Mouse (Mus musculus): ENCODE measurements around the gene Sec23ip. TPM values are rescaled to one million over a fixed set of nuclear protein-coding genes. Genes with fewer than 3 reads are reported as not detected.
"Not testable (repeated sequence)": the region's sequence is repeated elsewhere in the genome, so short reads cannot be mapped to it uniquely, and the experiment has no call there.

Gene Sec23ip
- total RNA-seq (2014; fragmentation: Nextera tagmentation) (41.8 and 44.7 TPM in 2 replicates), total RNA-seq (2017) (37.9 and 43.2 TPM in 2 replicates), polyA plus RNA-seq (2012) (10.1 and 15.5 TPM in 2 replicates)

- ATAC-seq (ENCODE audit: extremely low read depth, insufficient number of reproducible peaks, low FRiP score, poor library complexity, severe bottlenecking): peak; percentile 70
- H3K36me3 ChIP-seq (replicated peaks): peaks cover 31% of the 10 kb centered on the region
- no peaks in the 10 kb centered on the region for H3K9me3 ChIP-seq (replicated peaks)
- no peaks in the 10 kb centered on the region for H3K27me3 ChIP-seq (ENCODE audit: insufficient read depth, low read length)
- H3K4me1 ChIP-seq (ENCODE audit: insufficient read depth, low read depth, low read length): peaks cover 56% of the 10 kb centered on the region
- TF ChIP-seq POLR2AphosphoS5 (IDR thresholded peaks at IDR 0.05; ENCODE audit: insufficient replicate concordance, low read depth, low read length) (no peak), GATA2 (IDR thresholded peaks at IDR 0.05; ENCODE audit: borderline replicate concordance, low read depth, low read length) (no peak), CTCF (IDR thresholded peaks at IDR 0.05; ENCODE audit: low read depth, low read length) (no peak), TAL1 (conservative IDR thresholded peaks at IDR 0.05; ENCODE audit: low read depth, low read length) (no peak), GATA1 (IDR thresholded peaks at IDR 0.05; ENCODE audit: borderline replicate concordance, low read length) (no peak)
- peak; percentile 88 for DNase-seq (ENCODE audit: low spot score)
- peak within 1 kb of the TSS; percentile 89 for H3K4me3 ChIP-seq (ENCODE audit: low read depth, low read length)
These were observed at the start of gene Sec23ip for GRCm38 (mm10) chr7:128744684-128745485. Gene Sec23ip, plus strand, starts transcription at chr7:128744943.

- not testable (repeated sequence) for ATAC-seq (ENCODE audit: extremely low read depth, insufficient number of reproducible peaks, low FRiP score, poor library complexity, severe bottlenecking); H3K27me3 ChIP-seq (ENCODE audit: insufficient read depth, low read length); H3K9me3 ChIP-seq (replicated peaks); DNase-seq (ENCODE audit: low spot score); H3K4me3 ChIP-seq (ENCODE audit: low read depth, low read length)
- Histone ChIP-seq H3K4me1 (ENCODE audit: insufficient read depth, low read depth, low read length) (peaks cover 12% of the 10 kb centered on the region), H3K36me3 (replicated peaks) (peaks cover 89% of the 10 kb centered on the region)
These were observed 44.8 kb upstream of the Sec23ip start for GRCm38 (mm10) chr7:128699959-128700358.

GRCm38 (mm10) chr7:128705735-128706134 lies 39.0 kb upstream of the Sec23ip start:
- Histone ChIP-seq H3K27me3 (ENCODE audit: insufficient read depth, low read length) (no peaks in the 10 kb centered on the region), H3K4me3 (ENCODE audit: low read depth, low read length) (no peak overlapping the region), H3K9me3 (replicated peaks) (no peaks in the 10 kb centered on the region), H3K36me3 (replicated peaks) (peaks cover 95% of the 10 kb centered on the region), H3K4me1 (ENCODE audit: insufficient read depth, low read depth, low read length) (peaks cover 11% of the 10 kb centered on the region)
- TF ChIP-seq CTCF (IDR thresholded peaks at IDR 0.05; ENCODE audit: low read depth, low read length): peak; percentile 99
- TF ChIP-seq TAL1 (conservative IDR thresholded peaks at IDR 0.05; ENCODE audit: low read depth, low read length): no peak
- no peak for TF ChIP-seq GATA2 (IDR thresholded peaks at IDR 0.05; ENCODE audit: borderline replicate concordance, low read depth, low read length)
- ATAC-seq (ENCODE audit: extremely low read depth, insufficient number of reproducible peaks, low FRiP score, poor library complexity, severe bottlenecking) (peak; percentile 57), DNase-seq (ENCODE audit: low spot score) (peak; percentile 47)

GRCm38 (mm10) chr7:128717991-128718390 lies 26.8 kb upstream of the Sec23ip start:
- Histone ChIP-seq H3K4me3 (ENCODE audit: low read depth, low read length) (no peak overlapping the region), H3K9me3 (replicated peaks) (no peaks in the 10 kb centered on the region), H3K27me3 (ENCODE audit: insufficient read depth, low read length) (no peaks in the 10 kb centered on the region), H3K36me3 (replicated peaks) (peaks cover 94% of the 10 kb centered on the region), H3K4me1 (ENCODE audit: insufficient read depth, low read depth, low read length) (no peaks in the 10 kb centered on the region)
- no peak for DNase-seq (ENCODE audit: low spot score)
- ATAC-seq (ENCODE audit: extremely low read depth, insufficient number of reproducible peaks, low FRiP score, poor library complexity, severe bottlenecking): no peak
- TF ChIP-seq POLR2AphosphoS5 (IDR thresholded peaks at IDR 0.05; ENCODE audit: insufficient replicate concordance, low read depth, low read length): no peak
- TF ChIP-seq GATA1 (IDR thresholded peaks at IDR 0.05; ENCODE audit: borderline replicate concordance, low read length): no peak
- no peak for TF ChIP-seq TAL1 (conservative IDR thresholded peaks at IDR 0.05; ENCODE audit: low read depth, low read length)
- TF ChIP-seq GATA2 (IDR thresholded peaks at IDR 0.05; ENCODE audit: borderline replicate concordance, low read depth, low read length): no peak
- TF ChIP-seq CTCF (IDR thresholded peaks at IDR 0.05; ENCODE audit: low read depth, low read length): no peak

GRCm38 (mm10) chr7:128724761-128725160 lies 20.0 kb upstream of the Sec23ip start:
- Histone ChIP-seq H3K4me3 (ENCODE audit: low read depth, low read length) (no peak overlapping the region), H3K27me3 (ENCODE audit: insufficient read depth, low read length) (no peaks in the 10 kb centered on the region), H3K4me1 (ENCODE audit: insufficient read depth, low read depth, low read length) (peaks cover 36% of the 10 kb centered on the region), H3K36me3 (replicated peaks) (peaks cover 80% of the 10 kb centered on the region), H3K9me3 (replicated peaks) (no peaks in the 10 kb centered on the region)
- peak; percentile 67 for DNase-seq (ENCODE audit: low spot score)
- no peak for TF ChIP-seq POLR2AphosphoS5 (IDR thresholded peaks at IDR 0.05; ENCODE audit: insufficient replicate concordance, low read depth, low read length)
- TF ChIP-seq CTCF (IDR thresholded peaks at IDR 0.05; ENCODE audit: low read depth, low read length): peak; percentile 43; the same call in 1 of the 2 replicates
- ATAC-seq (ENCODE audit: extremely low read depth, insufficient number of reproducible peaks, low FRiP score, poor library complexity, severe bottlenecking): peak; percentile 78

GRCm38 (mm10) chr7:128725189-128725588 lies 19.6 kb upstream of the Sec23ip start:
- ATAC-seq (ENCODE audit: extremely low read depth, insufficient number of reproducible peaks, low FRiP score, poor library complexity, severe bottlenecking): no peak
- H3K4me1 ChIP-seq (ENCODE audit: insufficient read depth, low read depth, low read length): peaks cover 36% of the 10 kb centered on the region

More at GRCm38 (mm10) chr7:128725189-128725588, 19.6 kb upstream of the Sec23ip start:
- DNase-seq (ENCODE audit: low spot score): no peak
- no peaks in the 10 kb centered on the region for H3K27me3 ChIP-seq (ENCODE audit: insufficient read depth, low read length)
- TF ChIP-seq GATA2 (IDR thresholded peaks at IDR 0.05; ENCODE audit: borderline replicate concordance, low read depth, low read length) (no peak), GATA1 (IDR thresholded peaks at IDR 0.05; ENCODE audit: borderline replicate concordance, low read length) (no peak), POLR2AphosphoS5 (IDR thresholded peaks at IDR 0.05; ENCODE audit: insufficient replicate concordance, low read depth, low read length) (no peak), TAL1 (conservative IDR thresholded peaks at IDR 0.05; ENCODE audit: low read depth, low read length) (no peak), CTCF (IDR thresholded peaks at IDR 0.05; ENCODE audit: low read depth, low read length) (no peak)
- H3K4me3 ChIP-seq (ENCODE audit: low read depth, low read length): no peak overlapping the region
- H3K36me3 ChIP-seq (replicated peaks): peaks cover 77% of the 10 kb centered on the region
- H3K9me3 ChIP-seq (replicated peaks): no peaks in the 10 kb centered on the region
